8 mouse cellular contexts compared by ENCODE assay signal in the genomic region with DNA sequence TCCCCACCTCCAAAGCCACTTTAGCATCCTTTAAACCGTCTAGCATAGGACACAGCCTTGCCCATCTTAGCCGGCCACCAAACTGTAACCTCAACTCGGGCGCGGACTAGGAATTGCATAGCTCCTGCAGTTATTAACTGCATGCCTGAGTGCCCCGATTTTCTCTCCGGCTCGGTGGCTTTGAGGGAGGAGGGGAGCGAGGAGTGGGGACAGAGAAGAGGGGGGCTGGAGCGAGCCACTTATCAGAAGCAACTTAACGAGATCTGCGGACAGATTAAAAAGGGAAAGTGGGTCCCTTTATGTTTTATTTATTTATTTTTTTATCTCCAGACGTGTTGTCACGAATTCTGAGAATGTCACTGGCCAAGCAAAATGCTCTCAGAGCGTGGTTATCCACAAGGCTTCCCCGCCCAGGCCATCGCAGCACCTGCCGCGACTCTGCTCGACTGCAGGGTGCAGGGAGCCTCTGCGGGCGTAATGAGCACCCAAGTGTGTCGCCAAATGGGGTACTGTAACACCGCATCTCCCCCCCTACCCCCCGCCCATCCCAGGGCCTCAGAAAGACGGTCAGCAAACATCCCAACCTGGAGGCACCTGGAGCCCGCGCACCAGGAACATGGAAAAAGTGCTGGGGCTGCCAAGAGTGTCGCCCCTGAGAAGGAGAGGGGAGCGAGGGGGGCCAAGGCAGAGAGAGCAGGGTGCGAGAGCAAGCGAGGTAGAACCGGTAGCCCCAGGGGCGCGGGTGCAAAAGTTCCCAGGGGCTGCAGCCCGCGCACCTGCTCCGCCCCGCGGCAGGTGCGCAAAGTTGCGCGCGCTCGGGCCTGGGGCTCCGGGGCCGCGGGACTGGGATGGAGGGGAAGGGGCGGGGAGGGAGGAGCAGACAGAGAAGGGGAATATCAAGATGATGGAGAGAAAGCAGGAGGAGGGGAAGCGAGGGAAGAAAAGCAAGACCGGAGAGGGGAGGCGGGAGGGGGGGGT. TPM values are rescaled to one million over a fixed set of nuclear protein-coding genes. Genes with fewer than 3 reads are reported as not detected.
DNase-seq lines count a peak whose midpoint lies in the region; ATAC-seq and TF ChIP-seq lines count a peak whose summit lies in the region.

No protein-coding gene starts in this region.

- no peaks in the 10 kb centered on the region for H3K4me1 ChIP-seq in liver, adult 2 months (ENCODE audit: control insufficient read depth, insufficient read depth, low read length)
- peaks cover 11% of the 10 kb centered on the region for H3K4me1 ChIP-seq in hindbrain, embryonic 11.5 days (replicated peaks; ENCODE audit: control insufficient read depth, insufficient read depth, low read length)
- H3K4me1 ChIP-seq in midbrain, embryonic 11.5 days (ENCODE audit: control insufficient read depth, insufficient read depth, low read length), result peaks cover 45% of the 10 kb centered on the region

- peaks cover 12% of the 10 kb centered on the region for H3K27me3 ChIP-seq in liver, adult 2 months (ENCODE audit: control insufficient read depth, insufficient read depth, low read length)
- H3K27me3 ChIP-seq in hindbrain, embryonic 11.5 days (ENCODE audit: control insufficient read depth, insufficient read depth, low read length), result peaks cover 14% of the 10 kb centered on the region; the same call in 1 of the 2 replicates
- peaks cover 4% of the 10 kb centered on the region; the same call in 1 of the 2 replicates for H3K27me3 ChIP-seq in midbrain, embryonic 11.5 days (ENCODE audit: control insufficient read depth, insufficient read depth, low read length)

- ATAC-seq in hindbrain, embryonic 11.5 days (ENCODE audit: low FRiP score), result peak; percentile 29
- peak; percentile 20 for ATAC-seq in midbrain, embryonic 11.5 days (ENCODE audit: low FRiP score)

- H3K9me3 ChIP-seq in hindbrain, embryonic 11.5 days (ENCODE audit: control insufficient read depth, low read length), result no peaks in the 10 kb centered on the region
- H3K9me3 ChIP-seq in midbrain, embryonic 11.5 days (ENCODE audit: control insufficient read depth, low read length), result no peaks in the 10 kb centered on the region

- peak overlapping the region; percentile 84 for H3K9ac ChIP-seq in liver, adult 2 months (ENCODE audit: low read depth, low read length)
- peak overlapping the region; percentile 90 for H3K9ac ChIP-seq in hindbrain, embryonic 11.5 days (ENCODE audit: low read depth, low read length)
- H3K9ac ChIP-seq in midbrain, embryonic 11.5 days (ENCODE audit: low read length), result peak overlapping the region; percentile 91

- intact Hi-C loops in left cerebral cortex, postnatal 14 days (cut with DNase I), result loop anchor here (5.0 kb wide), 1 partner anchor 47 kb away; no protein-coding TSS in a partner anchor

- no peaks in the 10 kb centered on the region; the same call in 1 of the 2 replicates for H3K79me2 ChIP-seq in liver, adult 2 months (ENCODE audit: control insufficient read depth, insufficient read depth, low read length)

- H3K4me3 ChIP-seq in liver, adult 2 months (ENCODE audit: insufficient read depth, low read depth, low read length), result peak overlapping the region; percentile 84
- H3K4me3 ChIP-seq in hindbrain, embryonic 11.5 days (ENCODE audit: low read depth, low read length), result peak overlapping the region; percentile 87
- peak overlapping the region; percentile 83 for H3K4me3 ChIP-seq in midbrain, embryonic 11.5 days (ENCODE audit: low read depth, low read length)

- no peak for TF ChIP-seq POLR2A in liver, adult 2 months (IDR thresholded peaks at IDR 0.05; ENCODE audit: extremely low read depth, insufficient read depth, low read length)

- H3K36me3 ChIP-seq in liver, adult 2 months (ENCODE audit: control insufficient read depth, insufficient read depth, low read length), result no peaks in the 10 kb centered on the region
- no peaks in the 10 kb centered on the region for H3K36me3 ChIP-seq in hindbrain, embryonic 11.5 days (ENCODE audit: control insufficient read depth, insufficient read depth, low read length)
- no peaks in the 10 kb centered on the region for H3K36me3 ChIP-seq in midbrain, embryonic 11.5 days (ENCODE audit: control insufficient read depth, insufficient read depth, low read length)

- no peak for DNase-seq in liver, adult 2 months (ENCODE audit: extremely low read depth, low read depth, low spot score)
- DNase-seq in liver, result no peak
- peak; percentile 66 to 70 for DNase-seq in cerebellum, postnatal 10 days
- DNase-seq in hindbrain, embryonic 11.5 days (ENCODE audit: low spot score), result peak; percentile 43
- no peak for DNase-seq in midbrain, embryonic 11.5 days (ENCODE audit: low spot score, missing footprints)
- no peak for DNase-seq in left cerebral cortex, postnatal 14 days (ENCODE audit: low spot score in 2 of 2)
- DNase-seq in layer of hippocampus, postnatal 25 days (ENCODE audit: extremely low spot score in 1 of 2, low spot score in 1 of 2), result no peak
- no peak for DNase-seq in right cerebral cortex, adult 18-20 months

- no peak overlapping the region for H3K27ac ChIP-seq in liver, adult 2 months (replicated peaks; ENCODE audit: insufficient read depth, low read depth, low read length)
- peak overlapping the region; percentile 96 for H3K27ac ChIP-seq in hindbrain, embryonic 11.5 days (ENCODE audit: low read depth, low read length)
- peak overlapping the region; percentile 72 for H3K27ac ChIP-seq in midbrain, embryonic 11.5 days (ENCODE audit: low read depth, low read length)

- TF ChIP-seq CTCF in liver, adult 2 months (IDR thresholded peaks at IDR 0.05; ENCODE audit: low read depth, low read length), result no peak

- 10% methylated on average over 51 of the region's 52 CpGs for WGBS in liver, adult 2 months
- WGBS in hindbrain, embryonic 11.5 days, result under 1% methylated on average over 50 of the region's 52 CpGs
- WGBS in midbrain, embryonic 11.5 days, result 1% methylated on average over 51 of the region's 52 CpGs

- peak overlapping the region; percentile 87 for H3K4me2 ChIP-seq in hindbrain, embryonic 11.5 days (replicated peaks; ENCODE audit: low read depth, low read length)
- peak overlapping the region; percentile 91 for H3K4me2 ChIP-seq in midbrain, embryonic 11.5 days

RNA-seq across cellular contexts. Expression of a gene that starts 0.9 kb away (rescaled TPM):
- 4.1 and 5.9 TPM in 2 replicates for total RNA-seq in liver, adult 2 months (2014; rRNA removed)
- 11.6 and 19.5 TPM in 2 replicates for polyA plus RNA-seq in liver, adult 2 months (2012; rRNA removed)
- polyA plus RNA-seq in hindbrain, embryonic 11.5 days (2014; fragmentation: Nextera tagmentation; extraction: Ambion mirVana), result 13.7 and 17.4 TPM in 2 replicates
- polyA plus RNA-seq in midbrain, embryonic 11.5 days (2014; fragmentation: Nextera tagmentation; extraction: Ambion mirVana), result 11.1 and 12.6 TPM in 2 replicates
- total RNA-seq in left cerebral cortex, postnatal 14 days (2021), result 100 to 1,000 TPM; 204 to 256 TPM
- 10 to 100 TPM; 32.9 to 36.7 TPM for total RNA-seq in layer of hippocampus, postnatal 25 days (2021)

RNA-seq across cellular contexts. Expression of a gene that starts 51.8 kb away (rescaled TPM):
- total RNA-seq in liver, adult 2 months (2014; rRNA removed), result 0.74 and 3.9 TPM in 2 replicates
- polyA plus RNA-seq in liver, adult 2 months (2012; rRNA removed), result not detected in 2 replicates
- 0.77 and 1.2 TPM in 2 replicates for polyA plus RNA-seq in hindbrain, embryonic 11.5 days (2014; fragmentation: Nextera tagmentation; extraction: Ambion mirVana)
- polyA plus RNA-seq in midbrain, embryonic 11.5 days (2014; fragmentation: Nextera tagmentation; extraction: Ambion mirVana), result 0.29 TPM in 1 of 2 replicates, not detected in the other
- 1 to 10 TPM; 1.3 to 2.0 TPM for total RNA-seq in left cerebral cortex, postnatal 14 days (2021)
- under 1 TPM in 1 of 2 experiments, not detected in 1; 0.91 TPM for total RNA-seq in layer of hippocampus, postnatal 25 days (2021)

Comparison
In these comparisons a context has a peak if more than half of its experiments do, and no peak if none do; other contexts are left out.
1. DNase-seq: peak in cerebellum, postnatal 10 days (2 of 2) and hindbrain, embryonic 11.5 days (single experiment); none in liver, adult 2 months (single experiment), liver (single experiment), midbrain, embryonic 11.5 days (single experiment), left cerebral cortex, postnatal 14 days (0 of 2), layer of hippocampus, postnatal 25 days (0 of 2) and right cerebral cortex, adult 18-20 months (single experiment).
2. RNA of a gene that starts 0.9 kb away (total RNA-seq): 204 to 256 TPM in left cerebral cortex, postnatal 14 days; 32.9 to 36.7 TPM in layer of hippocampus, postnatal 25 days and 4.1 to 5.9 TPM in liver, adult 2 months; every median in the first group is over 4 times any median in the second.
3. Peak in every context shown above with its lines, with median percentiles within 50 percentile points of each other: H3K4me3 ChIP-seq and H3K9ac ChIP-seq.